Comparison of ENCODE assay signal across 8 mouse cellular contexts in the genomic region with DNA sequence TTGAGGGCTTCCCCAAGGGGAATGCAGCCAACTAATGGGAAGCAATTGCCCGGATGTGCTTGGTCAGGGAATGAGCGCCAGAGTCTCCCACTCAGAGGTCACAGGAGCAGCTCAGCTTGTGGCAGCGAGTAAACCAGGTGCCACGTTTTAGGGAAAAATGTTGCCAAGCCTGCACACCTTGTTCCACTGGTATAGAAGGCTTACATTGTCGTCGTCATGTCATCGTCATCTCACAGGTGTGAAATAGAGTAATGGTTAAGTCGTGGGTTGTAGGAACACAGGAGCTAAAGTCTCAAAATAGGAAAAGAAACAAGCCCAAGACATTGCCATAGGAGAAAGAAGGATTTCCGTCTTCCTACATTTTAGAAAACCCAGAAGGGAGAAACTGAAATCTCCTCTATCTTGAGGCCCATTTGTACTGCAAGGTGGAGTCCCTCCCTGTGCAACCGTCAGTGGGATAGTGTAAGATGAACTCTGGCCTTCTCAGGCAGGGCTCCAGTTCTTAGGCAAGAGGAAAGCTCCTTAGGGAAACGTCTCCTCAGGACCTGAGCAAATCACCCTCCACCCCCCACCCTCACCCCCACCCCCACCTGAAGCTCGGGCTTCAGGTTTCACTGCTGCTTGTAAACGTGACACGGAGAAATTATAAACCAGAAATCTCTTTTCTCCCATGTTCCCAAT.
A peak's percentile ranks its signal among the peaks of the same experiment; 100 is the strongest.
DNase-seq lines count a peak whose midpoint lies in the region; ATAC-seq and TF ChIP-seq lines count a peak whose summit lies in the region.

No protein-coding gene starts in this region.

- TF ChIP-seq CTCF in lung, postnatal 0 days (IDR thresholded peaks at IDR 0.05) = no peak
- TF ChIP-seq CTCF in thymus, adult 2 months (IDR thresholded peaks at IDR 0.05; ENCODE audit: borderline replicate concordance, control insufficient read depth, extremely low read depth, insufficient read depth, low read length, poor library complexity) = no peak

- H3K9me3 ChIP-seq in ES-E14 (ENCODE audit: control insufficient read depth, insufficient read depth, low read depth, low read length) = no peaks in the 10 kb centered on the region
- H3K9me3 ChIP-seq in forebrain, embryonic 13.5 days (replicated peaks) = no peaks in the 10 kb centered on the region
- H3K9me3 ChIP-seq in lung, postnatal 0 days (ENCODE audit: low read length) = no peaks in the 10 kb centered on the region

- 45% methylated on average over 14 of the region's 14 CpGs for WGBS in forebrain, embryonic 13.5 days
- WGBS in lung, postnatal 0 days = 32% methylated on average over 14 of the region's 14 CpGs
- 89% methylated on average over 14 of the region's 14 CpGs for WGBS in thymus, adult 2 months

- peak overlapping the region; percentile 57 for H3K4me2 ChIP-seq in forebrain, embryonic 13.5 days
- peak overlapping the region; percentile 35; the same call in 1 of the 2 replicates for H3K4me2 ChIP-seq in lung, postnatal 0 days (replicated peaks; ENCODE audit: low read depth, low read length)

- H3K27me3 ChIP-seq in forebrain, embryonic 13.5 days = no peaks in the 10 kb centered on the region
- H3K27me3 ChIP-seq in lung, postnatal 0 days (replicated peaks; ENCODE audit: insufficient read depth, low read length) = no peaks in the 10 kb centered on the region
- H3K27me3 ChIP-seq in thymus, adult 2 months (ENCODE audit: control insufficient read depth, insufficient read depth, low read length) = no peaks in the 10 kb centered on the region

- H3K9ac ChIP-seq in ES-E14 (ENCODE audit: insufficient read depth, low read depth, low read length, poor library complexity, severe bottlenecking) = no peak overlapping the region
- H3K9ac ChIP-seq in forebrain, embryonic 13.5 days = peak overlapping the region; percentile 64
- H3K9ac ChIP-seq in lung, postnatal 0 days (replicated peaks; ENCODE audit: low read depth) = no peak overlapping the region

- H3K27ac ChIP-seq in ES-E14 (ENCODE audit: insufficient read depth, low read depth, low read length, poor library complexity, severe bottlenecking) = no peak overlapping the region
- H3K27ac ChIP-seq in forebrain, embryonic 13.5 days = peak overlapping the region; percentile 80
- no peak overlapping the region for H3K27ac ChIP-seq in lung, postnatal 0 days (ENCODE audit: low read length)
- H3K27ac ChIP-seq in thymus, adult 2 months (ENCODE audit: control insufficient read depth, insufficient read depth, low read length) = no peak overlapping the region

- peaks cover 0 to 12% of the 10 kb centered on the region in 2 experiments; a peak in 2 of 4 replicates for H3K4me1 ChIP-seq in ES-E14 (ENCODE audit: control insufficient read depth in 2 of 2, insufficient read depth in 2 of 2, low read length in 2 of 2, poor library complexity in 1 of 2)
- peaks cover 14% of the 10 kb centered on the region for H3K4me1 ChIP-seq in forebrain, embryonic 13.5 days
- no peaks in the 10 kb centered on the region; the same call in 1 of the 2 replicates for H3K4me1 ChIP-seq in lung, postnatal 0 days (ENCODE audit: insufficient read depth, low read depth, low read length)
- H3K4me1 ChIP-seq in thymus, adult 2 months (replicated peaks; ENCODE audit: control insufficient read depth, insufficient read depth, low read length) = peaks cover 8% of the 10 kb centered on the region

- peak; percentile 23 for DNase-seq in embryo, embryonic 10 days (ENCODE audit: low spot score)
- DNase-seq in embryo, embryonic 9.5 days (ENCODE audit: extremely low spot score) = no peak
- no peak for DNase-seq in ES-E14 (ENCODE audit: low read depth, low spot score)
- peak; percentile 37 for DNase-seq in lung, postnatal 0 days (ENCODE audit: low spot score)
- no peak for DNase-seq in thymus, postnatal 14 days
- DNase-seq in thymus, postnatal 36 days = no peak
- no peak for DNase-seq in thymus, adult 2 months

- no peak for TF ChIP-seq EP300 in lung, postnatal 0 days (IDR thresholded peaks at IDR 0.05)

- H3K36me3 ChIP-seq in ES-E14 (ENCODE audit: control insufficient read depth, insufficient read depth, low read length, poor library complexity, severe bottlenecking) = no peaks in the 10 kb centered on the region
- H3K36me3 ChIP-seq in forebrain, embryonic 13.5 days (ENCODE audit: poor library complexity, severe bottlenecking) = peaks cover 49% of the 10 kb centered on the region
- peaks cover 14% of the 10 kb centered on the region for H3K36me3 ChIP-seq in lung, postnatal 0 days (ENCODE audit: insufficient read depth, low read length)
- H3K36me3 ChIP-seq in thymus, adult 2 months (ENCODE audit: control insufficient read depth, insufficient read depth, low read length) = no peaks in the 10 kb centered on the region

- no peak for TF ChIP-seq POLR2A in thymus, adult 2 months (IDR thresholded peaks at IDR 0.05; ENCODE audit: control insufficient read depth, extremely low read depth, insufficient read depth, low read length, poor library complexity)

- peak; percentile 7; the same call in 1 of the 2 replicates for ATAC-seq in forebrain, embryonic 13.5 days
- ATAC-seq in lung, postnatal 0 days = peak; percentile 52; the same call in 1 of the 2 replicates

- H3K4me3 ChIP-seq in ES-E14 (ENCODE audit: insufficient read depth in 1 of 2, low read depth in 1 of 2, low read length in 2 of 2, poor library complexity in 1 of 2, severe bottlenecking in 1 of 2) = 0 out of 4 replicates have a peak overlapping the region, but pooled peaks have one; percentile 21 to 58
- peak overlapping the region; percentile 41 for H3K4me3 ChIP-seq in forebrain, embryonic 13.5 days
- no peak overlapping the region for H3K4me3 ChIP-seq in lung, postnatal 0 days (ENCODE audit: low read depth, low read length)
- no peak overlapping the region for H3K4me3 ChIP-seq in thymus, adult 2 months (ENCODE audit: control insufficient read depth, insufficient read depth, low read length)

- in situ Hi-C loops in ES-E14 (cut with MboI; ENCODE audit: low sequenced_read_pairs in 2 of 2, unreplicated experiment in 2 of 2) = no loop called here

TF ChIP-seq in ES-E14, 5 proteins besides CTCF, POLR2A, EP300 and RAD21:
- TF ChIP-seq ZC3H11A (IDR thresholded peaks at IDR 0.05; ENCODE audit: borderline replicate concordance, low read depth, low read length) (no peak), HCFC1 (IDR thresholded peaks at IDR 0.05; ENCODE audit: borderline replicate concordance, insufficient read depth, low read length) (no peak), MAFK (IDR thresholded peaks at IDR 0.05; ENCODE audit: insufficient read depth, low read depth, low read length) (no peak), ZNF384 (IDR thresholded peaks at IDR 0.05; ENCODE audit: low read depth, low read length) (no peak), CHD2 (IDR thresholded peaks at IDR 0.05; ENCODE audit: low read depth, low read length) (no peak)

Comparison
In these comparisons a context has a peak if more than half of its experiments do, and no peak if none do; other contexts are left out.
1. DNase-seq: peak in embryo, embryonic 10 days (single experiment) and lung, postnatal 0 days (single experiment); none in embryo, embryonic 9.5 days (single experiment), ES-E14 (single experiment), thymus, postnatal 14 days (single experiment), thymus, postnatal 36 days (0 of 2) and thymus, adult 2 months (single experiment).
2. H3K4me3 ChIP-seq: peak in ES-E14 (2 of 2) and forebrain, embryonic 13.5 days (single experiment); none in lung, postnatal 0 days (single experiment) and thymus, adult 2 months (single experiment).